Mouse (Mus musculus): ENCODE measurements around the gene Ucma. TPM values are rescaled to one million over a fixed set of nuclear protein-coding genes. Genes with fewer than 3 reads are reported as not detected.
"Not testable (repeated sequence)": the region's sequence is repeated elsewhere in the genome, so short reads cannot be mapped to it uniquely, and the experiment has no call there.

Gene Ucma
- not detected in 2 replicates for polyA plus RNA-seq (2012; ENCODE audit: insufficient read depth, insufficient read length, missing spikeins)

- H3K27ac ChIP-seq (ENCODE audit: insufficient read depth, low read depth, low read length): no peak within 1 kb of the TSS
- H3K4me1 ChIP-seq (ENCODE audit: control insufficient read depth, insufficient read depth, low read length): no peaks in the 10 kb centered on the region
- H3K4me3 ChIP-seq (ENCODE audit: insufficient read depth, low read length): no peak within 1 kb of the TSS
- TF ChIP-seq CTCF (IDR thresholded peaks at IDR 0.05; ENCODE audit: low read depth, low read length) (no peak), POLR2A (IDR thresholded peaks at IDR 0.05; ENCODE audit: borderline replicate concordance, low read depth, low read length) (no peak)
These were observed at the start of gene Ucma for GRCm38 (mm10) chr2:4975807-4976206. Ucma (plus strand) TSS chr2:4976122.

- no peak overlapping the region for H3K27ac ChIP-seq (ENCODE audit: insufficient read depth, low read depth, low read length)
- H3K4me3 ChIP-seq (ENCODE audit: insufficient read depth, low read length): no peak overlapping the region
- H3K4me1 ChIP-seq (ENCODE audit: control insufficient read depth, insufficient read depth, low read length): peaks cover 8% of the 10 kb centered on the region
- TF ChIP-seq CTCF (IDR thresholded peaks at IDR 0.05; ENCODE audit: low read depth, low read length) (no peak), POLR2A (IDR thresholded peaks at IDR 0.05; ENCODE audit: borderline replicate concordance, low read depth, low read length) (no peak)
These were observed 48.5 kb upstream of the Ucma start for GRCm38 (mm10) chr2:4927391-4927790.

GRCm38 (mm10) chr2:4929230-4929629, 46.7 kb upstream of the Ucma start:
- H3K27ac ChIP-seq (ENCODE audit: insufficient read depth, low read depth, low read length): no peak overlapping the region
- peaks cover 8% of the 10 kb centered on the region for H3K4me1 ChIP-seq (ENCODE audit: control insufficient read depth, insufficient read depth, low read length)
- TF ChIP-seq CTCF (IDR thresholded peaks at IDR 0.05; ENCODE audit: low read depth, low read length) (no peak), POLR2A (IDR thresholded peaks at IDR 0.05; ENCODE audit: borderline replicate concordance, low read depth, low read length) (no peak)
- H3K4me3 ChIP-seq (ENCODE audit: insufficient read depth, low read length): no peak overlapping the region

GRCm38 (mm10) chr2:4934516-4934915, 41.4 kb upstream of the Ucma start:
- Histone ChIP-seq H3K27ac (ENCODE audit: insufficient read depth, low read depth, low read length) (no peak overlapping the region), H3K4me3 (ENCODE audit: insufficient read depth, low read length) (no peak overlapping the region), H3K4me1 (ENCODE audit: control insufficient read depth, insufficient read depth, low read length) (peaks cover 2% of the 10 kb centered on the region)
- no peak for TF ChIP-seq POLR2A (IDR thresholded peaks at IDR 0.05; ENCODE audit: borderline replicate concordance, low read depth, low read length)
- no peak for TF ChIP-seq CTCF (IDR thresholded peaks at IDR 0.05; ENCODE audit: low read depth, low read length)

- no peaks in the 10 kb centered on the region for H3K4me1 ChIP-seq (ENCODE audit: control insufficient read depth, insufficient read depth, low read length)
- no peak overlapping the region for H3K27ac ChIP-seq (ENCODE audit: insufficient read depth, low read depth, low read length)
- TF ChIP-seq CTCF (IDR thresholded peaks at IDR 0.05; ENCODE audit: low read depth, low read length): no peak
- TF ChIP-seq POLR2A (IDR thresholded peaks at IDR 0.05; ENCODE audit: borderline replicate concordance, low read depth, low read length): no peak
- no peak overlapping the region for H3K4me3 ChIP-seq (ENCODE audit: insufficient read depth, low read length)
These were observed 38.0 kb upstream of the Ucma start for GRCm38 (mm10) chr2:4937931-4938330.

- Histone ChIP-seq H3K27ac (ENCODE audit: insufficient read depth, low read depth, low read length) (no peak overlapping the region), H3K4me3 (ENCODE audit: insufficient read depth, low read length) (no peak overlapping the region), H3K4me1 (ENCODE audit: control insufficient read depth, insufficient read depth, low read length) (no peaks in the 10 kb centered on the region)
- TF ChIP-seq CTCF (IDR thresholded peaks at IDR 0.05; ENCODE audit: low read depth, low read length) (no peak), POLR2A (IDR thresholded peaks at IDR 0.05; ENCODE audit: borderline replicate concordance, low read depth, low read length) (no peak)
These were observed 35.1 kb upstream of the Ucma start for GRCm38 (mm10) chr2:4940861-4941260.

- H3K27ac ChIP-seq (ENCODE audit: insufficient read depth, low read depth, low read length); H3K4me1 ChIP-seq (ENCODE audit: control insufficient read depth, insufficient read depth, low read length): not testable (repeated sequence)
These were observed 26.2 kb upstream of the Ucma start for GRCm38 (mm10) chr2:4949691-4950090.

GRCm38 (mm10) chr2:4950986-4951385, 24.9 kb upstream of the Ucma start:
- TF ChIP-seq CTCF (IDR thresholded peaks at IDR 0.05; ENCODE audit: low read depth, low read length) (no peak), POLR2A (IDR thresholded peaks at IDR 0.05; ENCODE audit: borderline replicate concordance, low read depth, low read length) (no peak)
- Histone ChIP-seq H3K4me1 (ENCODE audit: control insufficient read depth, insufficient read depth, low read length) (no peaks in the 10 kb centered on the region), H3K4me3 (ENCODE audit: insufficient read depth, low read length) (no peak overlapping the region), H3K27ac (ENCODE audit: insufficient read depth, low read depth, low read length) (no peak overlapping the region)

More at GRCm38 (mm10) chr2:4949691-4950090, 26.2 kb upstream of the Ucma start:
- H3K4me3 ChIP-seq (ENCODE audit: insufficient read depth, low read length): not testable (repeated sequence)

- H3K4me1 ChIP-seq (ENCODE audit: control insufficient read depth, insufficient read depth, low read length): no peaks in the 10 kb centered on the region
- H3K4me3 ChIP-seq (ENCODE audit: insufficient read depth, low read length): no peak overlapping the region
- TF ChIP-seq POLR2A (IDR thresholded peaks at IDR 0.05; ENCODE audit: borderline replicate concordance, low read depth, low read length) (no peak), CTCF (IDR thresholded peaks at IDR 0.05; ENCODE audit: low read depth, low read length) (no peak)
- no peak overlapping the region for H3K27ac ChIP-seq (ENCODE audit: insufficient read depth, low read depth, low read length)
These were observed 21.6 kb upstream of the Ucma start for GRCm38 (mm10) chr2:4954216-4954760.

- Histone ChIP-seq H3K4me1 (ENCODE audit: control insufficient read depth, insufficient read depth, low read length) (no peaks in the 10 kb centered on the region), H3K4me3 (ENCODE audit: insufficient read depth, low read length) (no peak overlapping the region), H3K27ac (ENCODE audit: insufficient read depth, low read depth, low read length) (no peak overlapping the region)
- TF ChIP-seq POLR2A (IDR thresholded peaks at IDR 0.05; ENCODE audit: borderline replicate concordance, low read depth, low read length): no peak
- TF ChIP-seq CTCF (IDR thresholded peaks at IDR 0.05; ENCODE audit: low read depth, low read length): no peak
These were observed 17.9 kb upstream of the Ucma start for GRCm38 (mm10) chr2:4958039-4958438.

- H3K27ac ChIP-seq (ENCODE audit: insufficient read depth, low read depth, low read length): no peak overlapping the region
- no peak overlapping the region for H3K4me3 ChIP-seq (ENCODE audit: insufficient read depth, low read length)
- TF ChIP-seq CTCF (IDR thresholded peaks at IDR 0.05; ENCODE audit: low read depth, low read length) (no peak), POLR2A (IDR thresholded peaks at IDR 0.05; ENCODE audit: borderline replicate concordance, low read depth, low read length) (no peak)
- H3K4me1 ChIP-seq (ENCODE audit: control insufficient read depth, insufficient read depth, low read length): peaks cover 5% of the 10 kb centered on the region
These were observed 8.1 kb upstream of the Ucma start for GRCm38 (mm10) chr2:4967806-4968205.
